Mouse (Mus musculus) midbrain, embryonic 13.5 days (tissue): ENCODE measurements around the gene Gm10320. TPM values are rescaled to one million over a fixed set of nuclear protein-coding genes. Genes with fewer than 3 reads are reported as not detected.

Source experiments
- ATAC-seq: fragments of 200-750 bp; cut with Nextera tagmentation; 2 replicates; pipeline ENCODE4 v1.8.0; 2017; ENCODE audit warnings: mild to moderate bottlenecking, moderate TSS enrichment, moderate library complexity
- H3K27ac ChIP-seq: fragments of 300-500 bp; sonication (generic); 2 replicates; pipeline ENCODE4 v1.5.1; 2015; ENCODE audit warnings: inconsistent platforms, mild to moderate bottlenecking, moderate library complexity
- H3K27me3 ChIP-seq: fragments of 300-500 bp; sonication (generic); 2 replicates; pipeline ENCODE4 v1.6.1; 2015; ENCODE audit warnings: mild to moderate bottlenecking, inconsistent platforms
- H3K36me3 ChIP-seq: fragments of 300-500 bp; sonication (generic); 2 replicates; pipeline ENCODE4 v1.6.1; 2015; ENCODE audit warnings: mild to moderate bottlenecking, inconsistent platforms
- H3K4me1 ChIP-seq: fragments of 300-500 bp; sonication (generic); replicated peaks from 2 replicates; pipeline ENCODE4 v1.6.1; 2015; ENCODE audit warnings: inconsistent platforms
- H3K4me2 ChIP-seq: fragments of 300-500 bp; sonication (generic); replicated peaks from 2 replicates; pipeline ENCODE4 v1.6.1; 2015; ENCODE audit warnings: moderate library complexity, mild to moderate bottlenecking, inconsistent platforms
- H3K4me3 ChIP-seq: fragments of 300-500 bp; sonication (generic); replicated peaks from 2 replicates; pipeline ENCODE4 v1.5.1; 2015; ENCODE audit warnings: mild to moderate bottlenecking, inconsistent platforms
- H3K9ac ChIP-seq: fragments of 300-500 bp; sonication (generic); replicated peaks from 2 replicates; pipeline ENCODE4 v1.6.1; 2015; ENCODE audit warnings: mild to moderate bottlenecking, inconsistent platforms
- H3K9me3 ChIP-seq: fragments of 300-500 bp; sonication (generic); 2 replicates; pipeline ENCODE4 v1.6.1; 2016; ENCODE audit warnings: mild to moderate bottlenecking, inconsistent platforms
- WGBS: fragments of 180-500 bp; shearing (Covaris S2); methylation state at CpG from one replicate; pipeline ENCODE4 v1.1.7; 2015; 5-methylcytosine and 5-hydroxymethylcytosine counted together
- polyA plus RNA-seq: library from polyadenylated mRNA; unstranded; fragments of >200 nt; fragmentation: Nextera tagmentation; extraction: Ambion mirVana; gene quantifications from 2 replicates; pipeline ENCODE4 v1.2.1, GENCODE M21; 2015

The Gm10320 gene
- polyA plus RNA-seq, 1 experiment from 2014 or later, result 0.51 TPM

- Histone ChIP-seq H3K27me3 (peaks cover 4% of the 10 kb centered on the region; the same call in 1 of the 2 replicates), H3K4me1 (peaks cover 11% of the 10 kb centered on the region), H3K4me3 (no peak overlapping the region), H3K27ac (no peak overlapping the region), H3K4me2 (no peak overlapping the region), H3K9me3 (no peaks in the 10 kb centered on the region), H3K9ac (no peak overlapping the region), H3K36me3 (no peaks in the 10 kb centered on the region)
- no peak for ATAC-seq
- WGBS, result 97% methylated on average over 3 of the region's 3 CpGs
Measured at GRCm38 (mm10) chr13:98477991-98478390, 13.8 kb downstream of the Gm10320 start.

- Histone ChIP-seq H3K36me3 (no peaks in the 10 kb centered on the region), H3K4me2 (no peak overlapping the region), H3K9me3 (no peaks in the 10 kb centered on the region), H3K27me3 (peaks cover 4% of the 10 kb centered on the region; the same call in 1 of the 2 replicates), H3K4me3 (no peak overlapping the region), H3K27ac (no peak overlapping the region), H3K9ac (no peak overlapping the region), H3K4me1 (peaks cover 11% of the 10 kb centered on the region)
- 67% methylated on average over 4 of the region's 4 CpGs for WGBS
- no peak for ATAC-seq
Measured at GRCm38 (mm10) chr13:98476839-98477495, 14.8 kb downstream of the Gm10320 start.

GRCm38 (mm10) chr13:98476175-98476838, 15.5 kb downstream of the Gm10320 start:
- no peak overlapping the region for H3K4me3 ChIP-seq
- H3K27ac ChIP-seq, result no peak overlapping the region
- H3K36me3 ChIP-seq, result no peaks in the 10 kb centered on the region
- peaks cover 4% of the 10 kb centered on the region; the same call in 1 of the 2 replicates for H3K27me3 ChIP-seq
- no peak overlapping the region for H3K9ac ChIP-seq
- peaks cover 11% of the 10 kb centered on the region for H3K4me1 ChIP-seq
- ATAC-seq, result peak; percentile 43; the same call in 1 of the 2 replicates
- no peaks in the 10 kb centered on the region for H3K9me3 ChIP-seq
- no peak overlapping the region for H3K4me2 ChIP-seq
- 32% methylated on average over 14 of the region's 14 CpGs for WGBS

GRCm38 (mm10) chr13:98475681-98476080, 16.1 kb downstream of the Gm10320 start:
- ATAC-seq, result no peak
- no peaks in the 10 kb centered on the region for H3K9me3 ChIP-seq

GRCm38 (mm10) chr13:98473034-98473433, 18.8 kb downstream of the Gm10320 start:
- WGBS, result 81% methylated on average over 4 of the region's 4 CpGs
- H3K36me3 ChIP-seq, result no peaks in the 10 kb centered on the region
- H3K9ac ChIP-seq, result no peak overlapping the region
- H3K27me3 ChIP-seq, result peaks cover 4% of the 10 kb centered on the region; the same call in 1 of the 2 replicates
- H3K4me3 ChIP-seq, result no peak overlapping the region
- no peaks in the 10 kb centered on the region for H3K9me3 ChIP-seq
- no peak overlapping the region for H3K4me2 ChIP-seq
- H3K4me1 ChIP-seq, result peaks cover 11% of the 10 kb centered on the region
- no peak overlapping the region for H3K27ac ChIP-seq
- no peak for ATAC-seq

More at GRCm38 (mm10) chr13:98475681-98476080, 16.1 kb downstream of the Gm10320 start:
- WGBS, result 67% methylated on average over 8 of the region's 8 CpGs
- Histone ChIP-seq H3K4me1 (peaks cover 11% of the 10 kb centered on the region), H3K27ac (no peak overlapping the region), H3K4me2 (no peak overlapping the region), H3K36me3 (no peaks in the 10 kb centered on the region), H3K4me3 (no peak overlapping the region), H3K9ac (no peak overlapping the region), H3K27me3 (peaks cover 4% of the 10 kb centered on the region; the same call in 1 of the 2 replicates)

GRCm38 (mm10) chr13:98471756-98472155, 20.0 kb downstream of the Gm10320 start:
- peaks cover 4% of the 10 kb centered on the region; the same call in 1 of the 2 replicates for H3K27me3 ChIP-seq
- peaks cover 7% of the 10 kb centered on the region for H3K4me1 ChIP-seq
- H3K4me2 ChIP-seq, result no peak overlapping the region
- H3K36me3 ChIP-seq, result no peaks in the 10 kb centered on the region
- ATAC-seq, result no peak
- H3K9me3 ChIP-seq, result no peaks in the 10 kb centered on the region
- no peak overlapping the region for H3K27ac ChIP-seq
- H3K9ac ChIP-seq, result no peak overlapping the region
- WGBS, result 77% methylated on average over 6 of the region's 6 CpGs
- H3K4me3 ChIP-seq, result no peak overlapping the region

GRCm38 (mm10) chr13:98470321-98470720, 21.5 kb downstream of the Gm10320 start:
- Histone ChIP-seq H3K9ac (no peak overlapping the region), H3K4me1 (no peaks in the 10 kb centered on the region), H3K36me3 (no peaks in the 10 kb centered on the region), H3K4me2 (no peak overlapping the region), H3K9me3 (no peaks in the 10 kb centered on the region), H3K4me3 (no peak overlapping the region), H3K27me3 (no peaks in the 10 kb centered on the region; the same call in 1 of the 2 replicates), H3K27ac (no peak overlapping the region)
- ATAC-seq, result no peak
- 83% methylated on average over 12 of the region's 12 CpGs for WGBS

GRCm38 (mm10) chr13:98469916-98470315, 21.9 kb downstream of the Gm10320 start:
- Histone ChIP-seq H3K4me2 (no peak overlapping the region), H3K4me3 (no peak overlapping the region), H3K27me3 (no peaks in the 10 kb centered on the region; the same call in 1 of the 2 replicates), H3K36me3 (no peaks in the 10 kb centered on the region), H3K9ac (no peak overlapping the region), H3K27ac (no peak overlapping the region), H3K9me3 (no peaks in the 10 kb centered on the region), H3K4me1 (no peaks in the 10 kb centered on the region)
- WGBS, result 74% methylated on average over 4 of the region's 4 CpGs
- no peak for ATAC-seq

- Histone ChIP-seq H3K27ac (no peak overlapping the region), H3K4me3 (no peak overlapping the region), H3K9ac (no peak overlapping the region), H3K4me2 (no peak overlapping the region), H3K27me3 (no peaks in the 10 kb centered on the region; the same call in 1 of the 2 replicates), H3K4me1 (no peaks in the 10 kb centered on the region), H3K9me3 (no peaks in the 10 kb centered on the region), H3K36me3 (no peaks in the 10 kb centered on the region)
- WGBS, result 74% methylated on average over 4 of the region's 4 CpGs
- no peak for ATAC-seq
Measured at GRCm38 (mm10) chr13:98461467-98461866, 30.3 kb downstream of the Gm10320 start.

- Histone ChIP-seq H3K27me3 (no peaks in the 10 kb centered on the region; the same call in 1 of the 2 replicates), H3K4me3 (no peak overlapping the region), H3K4me2 (no peak overlapping the region), H3K27ac (no peak overlapping the region), H3K4me1 (no peaks in the 10 kb centered on the region), H3K36me3 (no peaks in the 10 kb centered on the region), H3K9me3 (no peaks in the 10 kb centered on the region), H3K9ac (no peak overlapping the region)
- no peak for ATAC-seq
- WGBS, result 61% methylated on average over 2 of the region's 2 CpGs
Measured at GRCm38 (mm10) chr13:98456398-98456797, 35.4 kb downstream of the Gm10320 start.

- Histone ChIP-seq H3K27ac (no peak overlapping the region), H3K4me1 (no peaks in the 10 kb centered on the region), H3K4me3 (no peak overlapping the region), H3K4me2 (no peak overlapping the region), H3K27me3 (no peaks in the 10 kb centered on the region; the same call in 1 of the 2 replicates), H3K9me3 (no peaks in the 10 kb centered on the region), H3K36me3 (no peaks in the 10 kb centered on the region), H3K9ac (no peak overlapping the region)
- WGBS, result 84% methylated on average over 10 of the region's 10 CpGs
- no peak for ATAC-seq
Measured at GRCm38 (mm10) chr13:98455646-98456045, 36.2 kb downstream of the Gm10320 start.

GRCm38 (mm10) chr13:98454224-98454967, 37.4 kb downstream of the Gm10320 start:
- no peaks in the 10 kb centered on the region for H3K27me3 ChIP-seq
- H3K27ac ChIP-seq, result no peak overlapping the region
- H3K4me1 ChIP-seq, result no peaks in the 10 kb centered on the region
- H3K9me3 ChIP-seq, result no peaks in the 10 kb centered on the region
- no peak overlapping the region for H3K4me2 ChIP-seq
- H3K4me3 ChIP-seq, result no peak overlapping the region
- no peak overlapping the region for H3K9ac ChIP-seq
- H3K36me3 ChIP-seq, result no peaks in the 10 kb centered on the region
- no peak for ATAC-seq
- WGBS, result 91% methylated on average over 12 of the region's 12 CpGs
